Mouse (Mus musculus) lung, embryonic 14.5 days (tissue): ENCODE results near the gene Gtf3a. TPM values are rescaled to one million over a fixed set of nuclear protein-coding genes. Genes with fewer than 3 reads are reported as not detected.

Source experiments
- ATAC-seq: fragments of 200-750 bp; cut with Nextera tagmentation; 2 replicates; pipeline ENCODE4 v1.8.0; 2017; ENCODE audit warnings: mild to moderate bottlenecking, moderate TSS enrichment, moderate library complexity; ENCODE audit not compliant: insufficient read depth
- DNase-seq: peaks from one replicate; pipeline ENCODE4 v3.0.0-alpha.2; 2015
- H3K27ac ChIP-seq: fragments of 300-500 bp; sonication (generic); 2 replicates; pipeline ENCODE4 v1.5.1; 2014; ENCODE audit warnings: low read depth, mild to moderate bottlenecking, moderate library complexity
- H3K27me3 ChIP-seq: fragments of 300-500 bp; sonication (generic); 2 replicates; pipeline ENCODE4 v1.6.1; 2014; ENCODE audit warnings: low read length, control low read depth; ENCODE audit not compliant: insufficient read depth
- H3K36me3 ChIP-seq: fragments of 300-500 bp; sonication (generic); 2 replicates; pipeline ENCODE4 v1.6.1; 2014; ENCODE audit warnings: control low read depth; ENCODE audit not compliant: insufficient read depth
- H3K4me1 ChIP-seq: fragments of 300-500 bp; sonication (generic); 2 replicates; pipeline ENCODE4 v1.6.1; 2014; ENCODE audit warnings: antibody characterized with exemption, control low read depth; ENCODE audit not compliant: insufficient read depth
- H3K4me2 ChIP-seq: fragments of 300-500 bp; sonication (generic); 2 replicates; pipeline ENCODE4 v1.6.1; 2014; ENCODE audit warnings: mild to moderate bottlenecking
- H3K4me3 ChIP-seq: fragments of 300-500 bp; sonication (generic); 2 replicates; pipeline ENCODE4 v1.5.1; 2014; ENCODE audit warnings: low read depth, low read length
- H3K9ac ChIP-seq: fragments of 300-500 bp; sonication (generic); 2 replicates; pipeline ENCODE4 v1.6.1; 2014
- H3K9me3 ChIP-seq: fragments of 300-500 bp; sonication (generic); 2 replicates; pipeline ENCODE4 v1.6.1; 2016; ENCODE audit warnings: low read depth, low read length, control low read depth
- CTCF ChIP-seq: IDR thresholded peaks from 2 replicates; pipeline ENCODE4 v1.5.1; 2016; ENCODE audit warnings: antibody characterized with exemption, low read depth
- WGBS: fragments of 180-500 bp; shearing (Covaris S2); extraction: QIAGEN DNeasy Blood & Tissue Kit; methylation state at CpG from one replicate; pipeline ENCODE4 v1.1.7; 2014; 5-methylcytosine and 5-hydroxymethylcytosine counted together
- polyA plus RNA-seq: library from polyadenylated mRNA; unstranded; fragments of >200 nt; fragmentation: Nextera tagmentation; extraction: Ambion mirVana; gene quantifications from 2 replicates; pipeline ENCODE4 v1.2.1, GENCODE M21; 2014

The Gtf3a gene
- 124 and 130 TPM in 2 replicates for polyA plus RNA-seq

DNA sequence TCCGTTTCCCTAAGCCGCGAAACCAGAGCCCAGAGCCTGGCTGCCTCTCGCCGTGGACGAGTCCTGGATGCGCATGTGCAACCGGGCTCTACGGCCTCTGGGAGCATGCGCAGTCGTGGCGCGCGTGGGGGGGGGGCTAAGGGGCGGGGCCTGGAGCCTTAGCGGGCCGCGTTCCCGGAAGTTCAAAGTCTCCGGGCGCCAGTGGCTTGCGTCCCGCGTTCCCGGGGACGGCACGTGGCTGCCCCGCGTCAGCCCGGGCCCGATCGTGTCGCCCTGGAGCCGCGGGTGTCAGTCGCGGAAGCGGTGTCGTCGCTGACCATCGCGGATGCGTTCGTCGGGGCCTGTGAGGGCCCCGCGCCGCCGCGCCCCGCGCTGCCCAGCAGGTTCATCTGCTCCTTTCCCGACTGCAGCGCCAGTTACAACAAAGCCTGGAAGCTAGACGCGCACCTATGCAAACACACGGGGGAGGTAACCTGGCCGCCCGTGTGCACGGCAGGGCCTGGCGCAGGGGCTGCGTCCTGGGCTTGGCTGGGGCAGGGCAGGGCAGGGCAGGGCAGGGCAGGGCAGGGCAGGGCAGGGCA lies at the start of gene Gtf3a:
Gtf3a (plus strand) TSS at position 150 of the 581 bp plus-strand sequence.
- ATAC-seq (peak; percentile 92), DNase-seq (peak; percentile 93)
- Histone ChIP-seq H3K27me3 (no peaks in the 10 kb centered on the region), H3K9me3 (no peaks in the 10 kb centered on the region), H3K4me2 (peak within 1 kb of the TSS; percentile 92), H3K4me3 (peak within 1 kb of the TSS; percentile 77), H3K27ac (peak within 1 kb of the TSS; percentile 83), H3K9ac (peak within 1 kb of the TSS; percentile 86), H3K36me3 (peaks cover 33% of the 10 kb centered on the region), H3K4me1 (peaks cover 7% of the 10 kb centered on the region; the same call in 1 of the 2 replicates)
- no peak for TF ChIP-seq CTCF
- WGBS = under 1% methylated on average over 62 of the region's 62 CpGs

DNA sequence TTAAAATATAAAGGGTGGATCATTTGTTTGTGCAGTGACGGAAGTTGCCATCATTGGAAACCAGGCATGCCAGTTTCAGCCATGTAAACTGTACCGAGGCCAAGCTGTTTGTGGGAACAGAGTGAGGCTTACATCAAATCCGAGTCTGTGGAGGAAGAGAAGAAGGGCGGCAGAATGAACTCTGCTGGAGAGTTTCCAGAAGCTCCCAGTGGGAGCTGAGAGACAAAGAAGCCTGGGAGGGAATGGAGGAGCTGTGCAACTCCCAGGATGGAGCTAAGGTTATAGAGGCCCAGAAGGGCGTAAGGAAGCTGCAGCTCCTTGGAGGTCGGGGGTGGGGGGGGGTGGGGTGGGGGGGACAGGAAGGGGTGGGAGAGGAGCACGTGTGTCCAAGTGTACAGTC lies 48.1 kb upstream of the Gtf3a start:
- DNase-seq = peak; percentile 67
- Histone ChIP-seq H3K36me3 (no peaks in the 10 kb centered on the region), H3K9me3 (no peaks in the 10 kb centered on the region), H3K27ac (no peak overlapping the region), H3K4me3 (no peak overlapping the region), H3K27me3 (no peaks in the 10 kb centered on the region), H3K4me1 (no peaks in the 10 kb centered on the region), H3K9ac (no peak overlapping the region), H3K4me2 (no peak overlapping the region)
- 25% methylated on average over 7 of the region's 7 CpGs for WGBS
- no peak for TF ChIP-seq CTCF
- no peak; the same call in 1 of the 2 replicates for ATAC-seq

DNA sequence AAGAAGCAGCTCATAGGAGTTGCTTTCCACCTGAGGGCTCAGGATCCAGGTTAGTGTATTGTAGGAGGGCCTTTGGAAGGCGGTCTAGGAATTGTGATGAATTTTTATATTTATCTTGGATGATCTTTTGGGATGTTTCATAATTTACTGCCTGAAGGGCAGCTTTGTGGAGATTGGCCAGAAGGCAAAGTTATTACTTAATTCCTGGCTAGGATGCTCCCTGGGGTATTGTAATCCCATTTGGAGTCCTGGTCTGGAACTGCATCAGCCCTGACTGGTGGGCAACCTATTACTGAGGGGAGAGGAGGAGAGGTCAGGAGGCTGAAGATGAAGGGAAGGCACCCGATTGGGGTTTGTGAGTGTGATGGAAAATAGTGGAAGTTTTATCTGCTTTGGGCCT lies 47.0 kb upstream of the Gtf3a start:
- H3K36me3 ChIP-seq = no peaks in the 10 kb centered on the region
- H3K27me3 ChIP-seq = no peaks in the 10 kb centered on the region
- no peaks in the 10 kb centered on the region for H3K9me3 ChIP-seq
- H3K27ac ChIP-seq = no peak overlapping the region
- ATAC-seq (no peak), DNase-seq (no peak)
- no peak overlapping the region for H3K4me2 ChIP-seq
- WGBS = 84% methylated on average over 2 of the region's 2 CpGs
- no peaks in the 10 kb centered on the region for H3K4me1 ChIP-seq
- no peak overlapping the region for H3K9ac ChIP-seq
- no peak for TF ChIP-seq CTCF
- H3K4me3 ChIP-seq = no peak overlapping the region

DNA sequence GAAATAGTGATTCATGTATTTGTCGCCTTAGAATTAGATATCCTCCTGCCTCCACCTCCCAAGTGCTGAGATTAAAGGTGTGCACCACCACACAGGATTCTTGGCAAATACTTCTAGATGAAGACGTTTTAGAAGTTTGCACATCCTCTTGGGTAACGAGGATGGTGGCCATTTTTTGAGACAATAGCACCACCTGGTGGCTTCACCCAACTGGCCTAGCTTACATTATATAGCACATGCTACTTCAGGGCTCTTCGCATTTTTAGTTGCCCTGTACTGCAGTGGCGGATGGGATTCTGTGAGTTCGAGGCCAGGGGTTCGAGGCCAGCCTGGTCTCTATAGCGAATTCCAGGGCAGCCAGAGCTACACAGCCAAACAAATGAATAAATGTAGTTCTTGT lies 44.1 kb upstream of the Gtf3a start:
- Histone ChIP-seq H3K4me2 (no peak overlapping the region), H3K27me3 (no peaks in the 10 kb centered on the region), H3K4me1 (no peaks in the 10 kb centered on the region), H3K27ac (no peak overlapping the region), H3K4me3 (no peak overlapping the region), H3K9ac (no peak overlapping the region), H3K9me3 (no peaks in the 10 kb centered on the region), H3K36me3 (no peaks in the 10 kb centered on the region)
- TF ChIP-seq CTCF = peak; percentile 85
- ATAC-seq (peak; percentile 62), DNase-seq (peak; percentile 94)
- WGBS = 27% methylated on average over 8 of the region's 8 CpGs

DNA sequence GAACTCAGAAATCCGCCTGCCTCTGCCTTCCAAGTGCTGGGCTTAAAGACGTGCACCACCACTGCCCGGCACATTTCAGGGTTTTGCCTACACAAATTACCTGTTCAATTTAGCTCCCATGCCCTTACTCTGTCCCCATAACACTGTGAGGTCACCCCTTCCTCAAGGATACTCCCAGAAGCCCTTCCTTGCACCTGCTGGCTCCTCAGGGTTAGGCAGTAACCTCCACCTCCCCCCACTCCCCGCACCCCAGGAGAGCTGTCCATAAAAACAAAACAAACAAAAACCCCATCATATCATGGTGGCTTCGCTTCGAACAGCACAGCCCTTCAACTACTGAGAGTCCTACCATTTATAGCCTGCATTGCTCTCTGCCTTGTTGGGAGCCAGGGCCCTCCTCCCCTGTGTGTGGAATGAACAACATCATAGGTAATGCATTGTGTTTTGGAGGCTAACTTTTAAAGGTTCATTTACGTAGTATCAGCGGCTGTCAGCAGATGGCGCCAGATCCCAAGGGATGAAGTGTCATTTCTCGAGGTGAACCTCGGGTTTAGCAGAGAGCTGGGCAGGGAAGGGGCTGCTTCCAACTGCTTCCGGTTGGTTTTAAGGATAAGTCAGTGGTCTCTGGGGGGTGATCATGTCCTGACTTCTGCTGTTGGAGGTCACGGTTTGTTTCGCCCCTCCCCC lies 42.8 kb upstream of the Gtf3a start:
- peak; percentile 54 for ATAC-seq
- Histone ChIP-seq H3K4me1 (no peaks in the 10 kb centered on the region), H3K27me3 (no peaks in the 10 kb centered on the region), H3K9ac (no peak overlapping the region), H3K4me2 (peak overlapping the region; percentile 40; the same call in 1 of the 2 replicates), H3K27ac (no peak overlapping the region), H3K9me3 (no peaks in the 10 kb centered on the region), H3K4me3 (no peak overlapping the region), H3K36me3 (no peaks in the 10 kb centered on the region)
- TF ChIP-seq CTCF = peak; percentile 93
- 23% methylated on average over 14 of the region's 14 CpGs for WGBS
- peak; percentile 95 for DNase-seq

DNA sequence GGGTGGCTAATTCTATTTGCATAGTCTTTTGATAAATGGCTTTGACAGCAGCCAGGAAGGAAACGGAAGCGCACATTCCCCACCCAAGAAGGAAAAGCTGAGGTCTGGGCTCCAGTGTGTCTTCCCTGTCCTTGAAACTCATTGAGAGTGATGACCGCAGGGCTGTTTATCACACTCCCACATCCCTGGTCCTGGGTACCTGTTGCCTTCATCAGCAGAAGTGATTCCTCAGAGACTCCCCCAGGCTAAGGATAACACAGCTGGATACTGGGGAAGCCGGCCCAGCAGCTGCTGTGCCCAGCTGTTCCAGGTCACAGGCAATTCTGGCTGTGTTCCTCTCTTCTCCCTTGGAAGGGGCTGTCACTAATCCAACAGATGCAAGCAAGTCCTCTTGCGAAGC lies 40.9 kb upstream of the Gtf3a start:
- Histone ChIP-seq H3K9ac (no peak overlapping the region), H3K27me3 (no peaks in the 10 kb centered on the region), H3K9me3 (no peaks in the 10 kb centered on the region), H3K4me1 (no peaks in the 10 kb centered on the region), H3K4me2 (no peak overlapping the region), H3K36me3 (no peaks in the 10 kb centered on the region), H3K27ac (no peak overlapping the region), H3K4me3 (no peak overlapping the region)
- no peak for TF ChIP-seq CTCF
- DNase-seq = peak; percentile 38
- no peak for ATAC-seq
- WGBS = 23% methylated on average over 5 of the region's 5 CpGs

DNA sequence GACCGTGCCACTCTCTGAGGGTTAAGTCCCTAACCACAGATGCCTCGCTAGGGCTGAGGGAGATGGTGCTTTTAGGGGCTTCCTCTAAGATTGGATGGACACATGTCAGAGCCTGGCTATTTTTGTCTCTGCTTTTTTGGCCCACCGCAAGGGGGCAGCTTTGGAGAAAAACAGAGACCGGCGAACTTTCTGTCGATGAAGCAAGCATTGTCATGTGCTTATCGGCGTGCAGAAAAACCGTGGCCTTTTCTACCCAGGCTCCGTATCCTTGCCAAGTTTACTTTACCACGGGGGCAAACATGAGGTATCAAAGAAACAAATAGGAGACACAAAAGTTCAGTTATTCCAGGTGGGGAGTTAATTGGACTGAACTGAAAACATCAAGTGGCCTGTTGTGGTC lies 39.8 kb upstream of the Gtf3a start:
- 33% methylated on average over 11 of the region's 11 CpGs for WGBS
- peak; percentile 33 for DNase-seq
- H3K27me3 ChIP-seq = no peaks in the 10 kb centered on the region
- H3K9me3 ChIP-seq = no peaks in the 10 kb centered on the region
- H3K4me3 ChIP-seq = no peak overlapping the region
- H3K36me3 ChIP-seq = no peaks in the 10 kb centered on the region
- no peak overlapping the region for H3K4me2 ChIP-seq
- no peak for ATAC-seq
- no peak overlapping the region for H3K9ac ChIP-seq
- no peak overlapping the region for H3K27ac ChIP-seq
- H3K4me1 ChIP-seq = no peaks in the 10 kb centered on the region
- TF ChIP-seq CTCF = peak; percentile 45
